11 mouse cellular contexts compared by ENCODE assay signal in genomic region chr12:91932490-91933361, GRCm38 (mm10).
DNase-seq lines count a peak whose midpoint lies in the region; ATAC-seq and TF ChIP-seq lines count a peak whose summit lies in the region.
"Had no signal": no experiment of that assay in that cellular context is flagged by ENCODE, and none has a peak within 500 bp of the region (broad histone marks: within the 10 kb centered on the region; RNA-seq: fewer than 3 reads in every experiment).

No protein-coding gene starts in this region.

- no peaks in the 10 kb centered on the region for H3K9me3 ChIP-seq in embryonic facial prominence, embryonic 11.5 days (replicated peaks; ENCODE audit: control insufficient read depth, low read length)
- H3K9me3 ChIP-seq in embryonic facial prominence, embryonic 10.5 days: no peaks in the 10 kb centered on the region
- H3K9me3 ChIP-seq in intestine, postnatal 0 days (ENCODE audit: control insufficient read depth): no peaks in the 10 kb centered on the region
- H3K9me3 ChIP-seq: midbrain, embryonic 15.5 days; stomach, embryonic 15.5 days had no signal

- H3K9ac ChIP-seq in embryonic facial prominence, embryonic 11.5 days (replicated peaks; ENCODE audit: low read length): no peak overlapping the region
- H3K9ac ChIP-seq in intestine, postnatal 0 days (ENCODE audit: low read depth, low read length): no peak overlapping the region
- H3K9ac ChIP-seq: midbrain, embryonic 15.5 days; stomach, embryonic 15.5 days had no signal

- no peak overlapping the region for H3K4me3 ChIP-seq in embryonic facial prominence, embryonic 11.5 days (ENCODE audit: low read depth, low read length)
- no peak overlapping the region for H3K4me3 ChIP-seq in embryonic facial prominence, embryonic 10.5 days
- H3K4me3 ChIP-seq in intestine, postnatal 0 days (ENCODE audit: low read depth, low read length): no peak overlapping the region
- H3K4me3 ChIP-seq: midbrain, embryonic 15.5 days; stomach, embryonic 15.5 days had no signal

- peak; percentile 44; the same call in 1 of the 2 replicates for TF ChIP-seq CTCF in intestine, postnatal 0 days (IDR thresholded peaks at IDR 0.05; ENCODE audit: low read depth)

- H3K4me2 ChIP-seq in embryonic facial prominence, embryonic 11.5 days (ENCODE audit: low read depth, low read length): no peak overlapping the region
- no peak overlapping the region for H3K4me2 ChIP-seq in intestine, postnatal 0 days (replicated peaks; ENCODE audit: low read depth)
- H3K4me2 ChIP-seq: midbrain, embryonic 15.5 days; stomach, embryonic 15.5 days had no signal

- no peaks in the 10 kb centered on the region for H3K27me3 ChIP-seq in embryonic facial prominence, embryonic 11.5 days (ENCODE audit: control insufficient read depth, insufficient read depth, low read length)
- no peaks in the 10 kb centered on the region for H3K27me3 ChIP-seq in embryonic facial prominence, embryonic 10.5 days (replicated peaks; ENCODE audit: low read depth, poor library complexity, severe bottlenecking)
- H3K27me3 ChIP-seq in intestine, postnatal 0 days (replicated peaks; ENCODE audit: control insufficient read depth, insufficient read depth, low read length): no peaks in the 10 kb centered on the region
- H3K27me3 ChIP-seq: midbrain, embryonic 15.5 days; stomach, embryonic 15.5 days had no signal

- H3K27ac ChIP-seq in embryonic facial prominence, embryonic 11.5 days (replicated peaks; ENCODE audit: low read depth, low read length): no peak overlapping the region
- H3K27ac ChIP-seq in embryonic facial prominence, embryonic 10.5 days (replicated peaks): no peak overlapping the region
- no peak overlapping the region for H3K27ac ChIP-seq in intestine, postnatal 0 days (ENCODE audit: low read depth, low read length)
- H3K27ac ChIP-seq: midbrain, embryonic 15.5 days; stomach, embryonic 15.5 days had no signal

- no peak for ATAC-seq in embryonic facial prominence, embryonic 11.5 days (replicated peaks; ENCODE audit: insufficient number of reproducible peaks, low FRiP score, low TSS enrichment, low read depth)
- ATAC-seq in intestine, postnatal 0 days: no peak
- ATAC-seq in activated CD4-positive, CD25-positive, alpha-beta regulatory T cell, adult 4 months: no peak
- ATAC-seq: midbrain, embryonic 15.5 days had no signal

- H3K36me3 ChIP-seq in embryonic facial prominence, embryonic 11.5 days (replicated peaks; ENCODE audit: control insufficient read depth, insufficient read depth, low read depth, low read length): no peaks in the 10 kb centered on the region
- no peaks in the 10 kb centered on the region for H3K36me3 ChIP-seq in embryonic facial prominence, embryonic 10.5 days (replicated peaks)
- H3K36me3 ChIP-seq in intestine, postnatal 0 days (ENCODE audit: control insufficient read depth, insufficient read depth): no peaks in the 10 kb centered on the region
- H3K36me3 ChIP-seq: midbrain, embryonic 15.5 days; stomach, embryonic 15.5 days had no signal

- WGBS in embryonic facial prominence, embryonic 11.5 days: 69% methylated on average over 7 of the region's 7 CpGs
- 78% methylated on average over 7 of the region's 7 CpGs for WGBS in embryonic facial prominence, embryonic 10.5 days
- WGBS in intestine, postnatal 0 days: 26% methylated on average over 7 of the region's 7 CpGs

- peak; percentile 64 for DNase-seq in embryonic facial prominence, embryonic 11.5 days (ENCODE audit: low spot score)
- no peak for DNase-seq in embryonic facial prominence, embryonic 10.5 days (ENCODE audit: low spot score)
- DNase-seq in layer of hippocampus, adult 9-10 months (ENCODE audit: low spot score): peak; percentile 15
- no peak for DNase-seq in layer of hippocampus, postnatal 36 days
- peak; percentile 26 for DNase-seq in Muller cell, postnatal 12 days (ENCODE audit: inconsistent ontology term)
- DNase-seq in right cerebral cortex, postnatal 4 days: no peak
- DNase-seq: cerebellum, postnatal 14 days had no signal

- no peaks in the 10 kb centered on the region for H3K4me1 ChIP-seq in embryonic facial prominence, embryonic 11.5 days (ENCODE audit: control insufficient read depth, insufficient read depth, low read length)
- H3K4me1 ChIP-seq in embryonic facial prominence, embryonic 10.5 days: no peaks in the 10 kb centered on the region
- H3K4me1 ChIP-seq in intestine, postnatal 0 days (replicated peaks; ENCODE audit: control insufficient read depth, insufficient read depth, low read length): no peaks in the 10 kb centered on the region
- H3K4me1 ChIP-seq: midbrain, embryonic 15.5 days; stomach, embryonic 15.5 days had no signal

Comparison
In these comparisons a context has a peak if more than half of its experiments do, and no peak if none do; other contexts are left out.
1. DNase-seq: peak in embryonic facial prominence, embryonic 11.5 days (single experiment), layer of hippocampus, adult 9-10 months (single experiment) and Muller cell, postnatal 12 days (single experiment); none in embryonic facial prominence, embryonic 10.5 days (single experiment), layer of hippocampus, postnatal 36 days (0 of 2) and right cerebral cortex, postnatal 4 days (single experiment).